Mouse (Mus musculus): ENCODE measurements around the gene Fbln2.

Gene Fbln2

GRCm38 (mm10) chr6:91226058-91226457 is 13.8 kb downstream of the Fbln2 start:
- DNase-seq (ENCODE audit: low read depth, low spot score) = no peak

GRCm38 (mm10) chr6:91228980-91229379 is 16.7 kb downstream of the Fbln2 start:
- DNase-seq (ENCODE audit: low read depth, low spot score) = no peak

DNA sequence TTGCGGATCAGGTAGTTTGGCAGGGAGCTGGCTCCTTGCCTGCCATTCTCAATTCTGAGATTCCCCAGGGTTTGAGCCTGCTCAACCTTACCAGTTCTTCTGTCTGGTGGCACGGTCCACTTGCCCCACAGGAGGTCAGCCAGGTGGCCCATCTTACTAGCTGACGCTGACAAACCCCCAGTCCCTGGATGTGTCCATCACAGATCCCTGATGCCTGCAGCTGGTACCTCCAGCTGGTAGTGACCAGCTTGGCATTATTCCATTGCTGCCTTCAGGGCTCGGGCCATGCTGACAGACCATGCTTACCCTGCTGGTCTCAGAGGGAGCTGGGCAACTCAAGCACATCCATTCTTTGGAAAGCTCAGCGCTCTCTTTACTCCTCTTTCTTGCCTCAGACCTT is 18.7 kb downstream of the Fbln2 start:
- DNase-seq (ENCODE audit: low read depth, low spot score) = no peak

- no peak for DNase-seq (ENCODE audit: low read depth, low spot score)
Measured at GRCm38 (mm10) chr6:91231523-91231922, 19.3 kb downstream of the Fbln2 start.

- no peak for DNase-seq (ENCODE audit: low read depth, low spot score)
Measured at GRCm38 (mm10) chr6:91233011-91233410, 20.8 kb downstream of the Fbln2 start.

DNA sequence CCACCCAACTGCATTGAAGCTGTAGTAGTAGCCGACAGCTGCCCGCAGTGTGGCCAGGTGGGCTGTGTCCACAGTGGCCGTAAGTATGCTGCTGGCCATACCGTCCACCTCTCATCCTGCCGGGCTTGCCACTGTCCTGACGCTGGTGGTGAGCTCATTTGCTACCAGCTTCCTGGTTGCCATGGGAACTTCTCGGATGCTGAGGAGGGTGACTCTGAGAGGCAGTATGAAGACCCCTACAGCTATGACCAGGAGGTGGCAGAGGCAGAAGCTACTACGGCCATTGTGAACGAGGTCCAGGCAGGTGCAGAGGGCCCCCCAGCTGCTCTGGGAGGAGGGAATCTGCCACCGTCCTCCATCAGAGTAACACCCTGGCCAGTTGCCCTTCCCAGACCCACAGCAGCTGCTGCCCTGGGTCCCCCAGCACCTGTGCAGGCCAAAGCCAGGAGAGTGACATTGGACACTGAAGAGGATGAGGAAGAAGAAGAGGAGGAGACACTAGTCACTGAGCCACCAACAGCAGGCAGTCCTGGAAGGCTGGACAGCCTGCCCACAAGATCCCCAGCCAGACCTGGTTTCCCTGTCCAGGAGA is 21.3 kb downstream of the Fbln2 start:
- no peak for DNase-seq (ENCODE audit: low read depth, low spot score)

- DNase-seq (ENCODE audit: low read depth, low spot score) = no peak
Measured at GRCm38 (mm10) chr6:91236006-91236405, 23.8 kb downstream of the Fbln2 start.

GRCm38 (mm10) chr6:91236429-91236828 is 24.2 kb downstream of the Fbln2 start:
- DNase-seq (ENCODE audit: low read depth, low spot score) = no peak

GRCm38 (mm10) chr6:91237273-91237672 is 25.0 kb downstream of the Fbln2 start:
- no peak for DNase-seq (ENCODE audit: low read depth, low spot score)

DNA sequence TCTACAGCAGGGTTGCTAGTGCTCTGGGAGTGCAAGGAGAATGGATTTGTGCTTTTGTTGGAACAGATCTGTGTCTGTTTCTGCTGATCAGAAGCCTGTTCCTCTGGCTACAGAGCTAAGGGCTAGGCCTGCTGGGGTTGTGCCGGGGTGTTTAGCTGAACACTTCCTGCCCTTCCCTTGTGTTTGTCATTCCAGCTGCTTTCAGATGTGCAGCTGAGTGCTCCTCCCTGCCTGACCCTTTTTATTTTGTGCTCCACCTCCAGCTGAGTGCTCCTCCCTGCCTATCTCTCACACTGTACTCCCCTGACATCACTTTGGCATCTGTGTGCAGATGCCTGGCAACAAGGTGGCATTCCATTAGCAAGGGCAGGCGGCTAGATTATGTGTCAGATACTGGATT is 28.3 kb downstream of the Fbln2 start:
- DNase-seq (ENCODE audit: low read depth, low spot score) = no peak

- DNase-seq (ENCODE audit: low read depth, low spot score) = no peak
Measured at GRCm38 (mm10) chr6:91240964-91241363, 28.7 kb downstream of the Fbln2 start.

DNA sequence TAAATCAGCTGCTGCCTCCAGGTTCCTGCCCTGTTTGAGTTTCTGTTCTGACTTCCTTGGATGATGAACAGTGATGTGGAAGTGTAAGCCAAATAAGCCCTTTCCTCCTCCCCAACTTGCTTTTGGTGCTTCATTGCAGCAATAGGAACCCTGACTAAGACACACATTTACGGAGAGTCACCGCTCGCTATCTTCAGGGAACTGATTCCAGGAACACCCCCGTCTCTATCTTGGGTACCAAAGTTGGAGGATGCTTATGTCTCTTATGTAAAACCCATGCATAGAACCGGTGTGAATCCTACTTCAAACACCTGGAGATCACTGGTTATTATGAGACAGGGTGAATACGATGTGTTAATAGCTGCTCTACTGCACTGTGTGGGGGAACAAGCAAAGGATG is 31.1 kb downstream of the Fbln2 start:
- DNase-seq (ENCODE audit: low read depth, low spot score) = peak; percentile 89

GRCm38 (mm10) chr6:91244331-91244730 is 32.1 kb downstream of the Fbln2 start:
- peak; percentile 74 for DNase-seq (ENCODE audit: low read depth, low spot score)

GRCm38 (mm10) chr6:91245331-91245730 is 33.1 kb downstream of the Fbln2 start:
- DNase-seq (ENCODE audit: low read depth, low spot score) = no peak

- DNase-seq (ENCODE audit: low read depth, low spot score) = no peak
Measured at GRCm38 (mm10) chr6:91247343-91247742, 35.1 kb downstream of the Fbln2 start.

DNA sequence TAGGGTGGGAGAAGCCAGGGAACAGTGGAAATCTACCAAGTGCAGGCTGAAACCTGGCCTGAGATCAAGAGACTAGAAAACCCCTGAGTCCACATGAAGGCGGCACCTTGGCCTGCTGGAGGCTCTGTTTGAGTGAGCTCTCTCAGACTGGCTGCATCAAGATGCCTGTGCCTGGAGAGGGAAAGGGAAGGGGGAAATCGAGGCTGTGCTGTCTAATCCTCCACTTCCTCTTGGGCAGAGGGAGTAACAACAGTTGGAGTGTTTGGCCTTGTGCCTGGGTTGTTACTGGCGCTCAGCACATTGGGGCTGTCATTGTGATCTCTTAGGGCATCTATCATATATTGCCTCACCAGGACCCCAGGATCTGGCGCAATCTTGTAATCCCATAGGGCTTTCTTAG is 36.4 kb downstream of the Fbln2 start:
- no peak for DNase-seq (ENCODE audit: low read depth, low spot score)

DNA sequence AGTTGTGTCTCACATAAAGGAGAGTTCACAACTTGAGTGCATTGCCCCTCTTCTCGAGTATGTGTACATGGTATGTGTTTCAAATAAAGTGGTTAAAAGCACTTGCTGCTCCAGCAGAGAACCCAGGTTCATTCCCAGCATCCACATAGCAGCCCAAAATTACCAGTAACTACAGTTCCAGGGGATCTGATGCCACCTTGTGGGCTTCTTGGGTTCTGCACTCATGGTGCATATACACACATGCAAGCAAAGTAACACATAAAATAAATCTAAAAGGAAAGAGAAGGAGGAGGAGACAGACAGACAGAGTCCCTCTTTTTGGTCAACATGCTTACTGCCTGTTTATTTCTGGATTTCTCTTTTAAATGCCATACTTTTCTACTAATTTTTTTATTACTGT is 37.5 kb downstream of the Fbln2 start:
- DNase-seq (ENCODE audit: low read depth, low spot score) = no peak

- peak; percentile 62 for DNase-seq (ENCODE audit: low read depth, low spot score)
Measured at GRCm38 (mm10) chr6:91259440-91260120, 47.3 kb downstream of the Fbln2 start.

- DNase-seq (ENCODE audit: low read depth, low spot score) = no peak
Measured at GRCm38 (mm10) chr6:91260347-91260986, 48.2 kb downstream of the Fbln2 start.

DNA sequence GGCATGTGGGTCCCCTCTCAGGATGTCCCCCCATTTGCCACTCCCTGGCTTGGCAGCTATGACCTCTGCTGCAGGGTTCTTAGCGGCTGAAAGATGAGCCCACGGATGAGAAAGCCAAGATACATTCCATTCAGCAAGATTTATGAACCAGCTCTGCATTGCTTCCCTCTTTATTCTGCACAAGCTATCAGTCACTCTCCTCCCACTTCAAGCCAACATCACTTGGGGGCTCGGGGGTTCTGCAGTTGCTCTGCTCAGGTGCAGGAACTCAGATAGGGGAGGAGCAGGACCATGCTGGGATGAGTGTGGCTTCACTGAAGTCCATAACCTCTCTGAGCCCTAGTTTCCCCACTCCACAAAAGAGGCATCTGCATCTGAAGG is 48.7 kb downstream of the Fbln2 start:
- no peak for DNase-seq (ENCODE audit: low read depth, low spot score)

DNA sequence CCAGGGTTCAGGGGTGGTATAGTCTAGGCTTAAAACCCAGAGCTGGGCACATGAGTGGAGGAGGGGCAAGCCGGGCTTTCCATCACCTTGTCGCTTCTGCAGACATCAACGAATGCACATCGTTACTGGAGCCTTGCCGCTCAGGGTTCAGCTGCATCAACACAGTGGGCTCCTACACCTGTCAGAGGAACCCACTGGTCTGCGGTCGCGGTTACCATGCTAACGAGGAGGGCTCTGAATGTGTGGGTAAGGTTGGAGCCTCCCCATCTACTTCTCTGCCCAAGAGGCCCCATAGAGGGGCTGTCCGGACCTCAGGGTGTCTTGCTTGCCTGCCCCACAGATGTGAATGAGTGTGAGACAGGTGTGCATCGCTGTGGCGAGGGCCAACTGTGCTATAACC is 53.4 kb downstream of the Fbln2 start:
- no peak for DNase-seq (ENCODE audit: low read depth, low spot score)

- DNase-seq (ENCODE audit: low read depth, low spot score) = no peak
Measured at GRCm38 (mm10) chr6:91266647-91267046, 54.4 kb downstream of the Fbln2 start.

DNA sequence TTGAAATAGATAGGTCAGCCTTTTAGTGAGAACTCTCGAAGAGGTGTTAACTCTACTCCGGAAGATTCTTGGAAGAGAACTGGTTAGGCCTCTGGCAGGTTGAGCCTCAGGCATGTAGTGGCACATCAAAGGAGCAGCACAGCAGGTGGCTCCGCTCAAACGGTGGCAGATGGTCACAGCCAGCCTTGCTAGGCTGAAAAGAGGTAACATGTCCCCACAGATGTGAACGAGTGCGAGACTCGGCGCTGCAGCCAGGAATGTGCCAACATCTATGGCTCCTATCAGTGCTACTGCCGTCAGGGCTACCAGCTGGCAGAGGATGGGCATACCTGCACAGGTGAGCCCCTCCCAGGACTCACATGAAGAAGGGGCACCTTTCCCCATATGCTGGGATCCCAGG is 56.1 kb downstream of the Fbln2 start:
- DNase-seq (ENCODE audit: low read depth, low spot score) = no peak
